Mouse (Mus musculus): ENCODE measurements around the gene Tpcn2.

DNA sequence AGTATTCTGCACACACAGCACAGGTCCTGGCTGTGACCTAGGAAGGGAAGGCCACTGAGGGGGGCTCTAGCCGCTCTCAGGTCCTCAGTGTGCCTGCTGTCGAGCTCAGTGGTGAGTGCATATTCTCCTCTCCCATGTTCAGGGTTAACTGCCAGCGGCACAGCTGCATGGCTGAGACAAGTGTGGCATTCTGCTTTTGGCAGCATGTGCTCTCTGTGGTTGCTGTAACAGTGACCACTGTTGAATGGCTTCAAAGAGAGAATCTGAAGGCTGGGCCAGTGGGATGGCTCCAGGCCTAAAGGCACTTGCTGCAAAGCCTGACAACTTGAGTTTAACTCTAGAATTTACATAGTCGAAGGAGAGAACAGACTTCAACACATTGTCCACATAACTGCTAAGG, 33.7 kb upstream of the Tpcn2 start:
- TF ChIP-seq CTCF (IDR thresholded peaks at IDR 0.05; ENCODE audit: borderline replicate concordance, insufficient read depth, low read length) (no peak), POLR2A (IDR thresholded peaks at IDR 0.05; ENCODE audit: low read depth, low read length) (no peak)

Measured in embryonic fibroblast, embryonic 13.5 days (primary cell).